Mouse (Mus musculus) layer of hippocampus, adult 9-10 months (tissue): ENCODE results near the gene Foxk1.

Experiments
- DNase-seq: peaks from one replicate; pipeline ENCODE4 v3.0.0; 2022; ENCODE audit warnings: low spot score

Gene Foxk1

GRCm38 (mm10) chr5:142387716-142388115 lies 13.6 kb upstream of the Foxk1 start:
- DNase-seq, result no peak

DNA sequence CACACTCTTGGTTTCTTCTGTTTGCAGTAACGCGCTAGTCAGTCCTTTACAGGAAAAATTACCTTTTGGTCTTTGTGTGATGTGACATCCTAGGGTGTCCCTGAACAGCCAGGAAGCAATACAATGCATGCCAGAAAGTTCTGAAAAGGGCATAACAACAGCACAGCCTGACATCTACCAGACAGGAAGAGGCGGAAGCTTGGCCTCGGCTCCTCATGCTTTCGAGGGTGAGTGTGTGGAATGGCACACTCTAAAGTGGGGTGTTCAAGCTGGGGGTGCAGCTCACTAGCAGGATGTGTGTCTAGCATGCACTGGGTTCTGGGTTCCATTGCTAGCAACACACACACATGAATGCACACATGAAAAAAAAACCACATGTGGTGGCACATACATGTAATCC lies 9.6 kb upstream of the Foxk1 start:
- no peak for DNase-seq

GRCm38 (mm10) chr5:142394602-142395252 lies 6.6 kb upstream of the Foxk1 start:
- no peak for DNase-seq

- DNase-seq, result no peak
Observed at GRCm38 (mm10) chr5:142395909-142396308, 5.4 kb upstream of the Foxk1 start.

DNA sequence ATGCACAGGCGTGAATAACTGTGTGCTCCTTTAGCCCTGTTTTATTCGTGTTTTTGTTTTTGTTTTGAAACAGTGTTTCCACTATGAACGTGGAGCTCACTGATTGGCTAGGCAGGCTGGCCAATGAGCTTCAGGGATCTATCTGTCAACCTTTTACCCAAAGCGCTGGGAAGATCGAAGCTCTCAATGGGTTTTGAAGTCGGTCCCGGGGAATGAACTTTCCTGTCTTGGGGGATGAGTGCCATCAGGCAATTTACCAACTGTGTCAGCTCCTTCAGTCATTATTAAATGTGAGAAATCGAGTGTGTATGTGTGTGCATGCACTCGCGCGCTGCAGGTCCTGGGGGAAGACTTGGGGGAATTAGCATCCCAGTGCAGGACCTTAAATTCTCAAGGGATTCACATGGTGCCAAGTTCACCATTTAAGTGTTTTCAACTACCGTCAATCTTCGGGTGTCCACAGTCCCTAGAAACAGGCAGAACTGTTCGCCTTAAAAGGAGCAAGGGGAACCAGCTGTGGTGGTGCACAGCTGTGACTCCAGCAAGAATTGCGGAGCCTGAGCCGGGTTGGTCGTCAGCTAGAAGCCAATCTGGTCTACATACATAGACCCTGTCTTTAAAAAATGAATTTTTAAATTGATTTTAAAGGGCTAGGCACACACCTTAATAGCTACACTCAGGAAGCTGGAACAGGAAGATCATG lies 965 bp upstream of the Foxk1 start:
- DNase-seq, result no peak

GRCm38 (mm10) chr5:142401641-142402625 lies 636 bp downstream of the Foxk1 start:
- DNase-seq, result no peak

DNA sequence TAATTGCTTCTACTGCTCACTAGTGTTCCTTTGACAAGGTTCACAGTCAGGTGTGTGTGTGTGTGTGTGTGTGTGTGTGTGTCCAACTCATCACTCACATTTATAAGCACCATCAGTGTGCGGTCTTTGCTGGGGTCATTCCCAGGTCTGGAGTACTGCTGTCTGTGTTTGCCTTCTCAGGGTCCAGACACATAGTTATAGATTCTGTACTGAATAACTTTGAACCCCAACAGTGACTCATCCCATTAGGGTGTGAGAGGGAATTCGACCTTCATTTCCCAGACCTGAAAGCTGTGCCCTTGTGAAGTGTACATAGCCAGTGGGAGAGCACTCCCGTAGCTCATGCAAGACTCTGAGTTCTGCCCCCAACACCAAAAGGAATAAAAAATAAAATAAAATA lies 2.4 kb downstream of the Foxk1 start:
- no peak for DNase-seq

DNA sequence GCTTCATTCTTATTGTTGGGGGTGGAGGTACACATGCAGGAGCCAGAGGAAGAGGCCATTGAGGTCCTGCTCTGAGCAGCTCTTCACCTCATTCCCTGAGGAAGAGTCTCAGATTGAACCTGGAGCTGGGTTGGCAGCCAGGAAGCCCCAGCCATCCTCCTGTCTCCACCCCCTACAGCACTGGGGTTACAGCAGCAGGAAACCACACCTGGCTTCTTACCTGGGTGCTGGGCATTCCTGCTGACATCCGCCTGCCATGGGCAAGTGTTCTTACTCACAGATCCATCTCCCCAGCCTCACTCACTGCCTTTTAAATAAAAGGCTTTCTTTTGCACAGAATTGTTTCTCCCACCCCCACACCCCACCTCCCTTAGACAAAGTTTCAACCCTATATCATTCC lies 3.0 kb downstream of the Foxk1 start:
- DNase-seq, result no peak

DNA sequence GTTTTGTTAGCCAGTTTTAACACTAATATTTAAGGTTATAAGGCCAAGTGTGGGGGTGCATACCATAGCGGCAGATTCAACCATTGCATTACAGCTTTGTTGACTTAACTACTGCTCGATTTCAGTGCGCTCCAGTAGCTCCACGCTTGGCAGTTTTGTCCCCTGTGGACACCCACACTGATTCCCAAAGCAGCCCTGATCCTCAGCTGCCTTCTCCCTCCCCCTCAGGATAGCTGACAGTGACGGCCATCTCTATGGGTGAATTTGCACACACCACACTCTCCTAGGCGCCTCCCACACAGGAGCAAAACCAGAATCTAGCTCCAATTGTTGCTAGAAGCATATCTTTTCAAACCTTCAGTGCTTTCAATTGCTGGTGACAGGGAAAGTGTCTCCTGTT lies 4.1 kb downstream of the Foxk1 start:
- DNase-seq, result no peak

GRCm38 (mm10) chr5:142406401-142406800 lies 5.1 kb downstream of the Foxk1 start:
- DNase-seq, result no peak

GRCm38 (mm10) chr5:142406937-142407336 lies 5.6 kb downstream of the Foxk1 start:
- no peak for DNase-seq

- DNase-seq, result no peak
Observed at GRCm38 (mm10) chr5:142407381-142407780, 6.1 kb downstream of the Foxk1 start.

GRCm38 (mm10) chr5:142409169-142409568 lies 7.9 kb downstream of the Foxk1 start:
- no peak for DNase-seq

- DNase-seq, result no peak
Observed at GRCm38 (mm10) chr5:142410348-142410747, 9.1 kb downstream of the Foxk1 start.

GRCm38 (mm10) chr5:142412678-142413385 lies 11.5 kb downstream of the Foxk1 start:
- no peak for DNase-seq

GRCm38 (mm10) chr5:142413723-142414445 lies 12.6 kb downstream of the Foxk1 start:
- DNase-seq, result no peak

- DNase-seq, result no peak
Observed at GRCm38 (mm10) chr5:142415401-142415800, 14.1 kb downstream of the Foxk1 start.

DNA sequence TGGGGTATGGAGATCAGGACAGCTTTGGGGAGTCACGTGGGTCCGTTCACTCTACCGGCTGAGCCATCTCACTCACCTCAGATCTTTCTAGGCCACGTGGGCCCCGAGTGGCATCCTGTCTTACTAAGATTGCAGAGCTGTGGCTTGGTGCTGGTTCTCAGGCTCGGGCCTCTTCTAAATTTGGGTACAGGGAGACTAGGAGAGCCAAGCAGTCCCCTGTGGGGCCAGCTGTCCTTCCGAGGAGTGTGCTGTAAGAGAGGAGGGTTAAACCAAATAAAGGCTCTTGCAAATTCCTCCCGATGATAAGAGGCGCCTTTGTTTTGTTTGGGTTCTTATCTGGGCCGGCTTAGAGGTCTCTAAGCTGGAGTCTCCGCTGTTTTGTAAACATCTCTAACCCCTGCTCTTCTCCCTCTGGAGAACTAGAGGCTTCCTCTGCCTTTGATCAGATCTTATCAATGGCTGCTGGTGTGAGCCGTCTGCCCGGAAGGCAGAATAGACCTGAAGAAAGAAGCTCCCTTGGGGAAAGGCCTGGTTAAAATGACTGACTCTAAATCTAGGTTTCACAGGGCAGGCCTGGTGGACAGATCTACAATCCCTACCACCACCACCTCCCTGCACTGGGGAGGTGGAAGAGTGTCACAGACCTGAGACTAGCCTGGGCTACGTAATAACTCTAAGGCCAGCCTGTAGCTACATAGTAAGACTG lies 14.9 kb downstream of the Foxk1 start:
- no peak for DNase-seq

DNA sequence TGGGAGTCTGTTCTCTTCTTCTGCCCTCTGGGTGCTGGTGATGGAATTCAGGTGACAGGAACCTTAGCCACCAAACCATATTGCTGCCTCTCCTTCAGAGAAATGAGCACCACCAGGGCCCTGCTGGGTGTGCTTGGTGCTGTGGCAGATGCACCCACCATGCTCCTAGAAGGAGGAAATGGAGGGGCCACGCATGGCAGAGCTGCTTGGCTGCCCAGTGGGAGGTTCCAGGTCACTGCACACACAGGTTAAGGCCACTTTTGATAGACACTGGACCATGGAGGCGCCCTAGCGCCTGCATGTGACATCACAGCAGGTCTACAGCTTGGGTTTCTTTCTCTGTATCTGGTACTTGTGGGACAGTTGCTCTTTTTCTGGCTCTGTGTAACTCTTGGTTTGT lies 15.8 kb downstream of the Foxk1 start:
- DNase-seq, result no peak

- no peak for DNase-seq
Observed at GRCm38 (mm10) chr5:142417876-142418275, 16.6 kb downstream of the Foxk1 start.

GRCm38 (mm10) chr5:142418419-142418818 lies 17.1 kb downstream of the Foxk1 start:
- no peak for DNase-seq
